Mouse (Mus musculus) G1E (cell line): ENCODE data around the gene Gpc4.

Source experiments
- CTCF ChIP-seq: IDR thresholded peaks from 2 replicates; pipeline ENCODE4 v1.5.1; 2012; ENCODE audit warnings: low read depth, low read length, inconsistent platforms, mixed read lengths
- GATA1 ChIP-seq: IDR thresholded peaks from 2 replicates; pipeline ENCODE4 v1.6.1; 2012; ENCODE audit warnings: borderline replicate concordance, low read length, inconsistent platforms, mixed read lengths
- POLR2AphosphoS5 ChIP-seq: IDR thresholded peaks from 2 replicates; pipeline ENCODE4 v1.6.1; 2012; ENCODE audit warnings: low read depth, low read length, inconsistent platforms; ENCODE audit not compliant: insufficient replicate concordance

DNA sequence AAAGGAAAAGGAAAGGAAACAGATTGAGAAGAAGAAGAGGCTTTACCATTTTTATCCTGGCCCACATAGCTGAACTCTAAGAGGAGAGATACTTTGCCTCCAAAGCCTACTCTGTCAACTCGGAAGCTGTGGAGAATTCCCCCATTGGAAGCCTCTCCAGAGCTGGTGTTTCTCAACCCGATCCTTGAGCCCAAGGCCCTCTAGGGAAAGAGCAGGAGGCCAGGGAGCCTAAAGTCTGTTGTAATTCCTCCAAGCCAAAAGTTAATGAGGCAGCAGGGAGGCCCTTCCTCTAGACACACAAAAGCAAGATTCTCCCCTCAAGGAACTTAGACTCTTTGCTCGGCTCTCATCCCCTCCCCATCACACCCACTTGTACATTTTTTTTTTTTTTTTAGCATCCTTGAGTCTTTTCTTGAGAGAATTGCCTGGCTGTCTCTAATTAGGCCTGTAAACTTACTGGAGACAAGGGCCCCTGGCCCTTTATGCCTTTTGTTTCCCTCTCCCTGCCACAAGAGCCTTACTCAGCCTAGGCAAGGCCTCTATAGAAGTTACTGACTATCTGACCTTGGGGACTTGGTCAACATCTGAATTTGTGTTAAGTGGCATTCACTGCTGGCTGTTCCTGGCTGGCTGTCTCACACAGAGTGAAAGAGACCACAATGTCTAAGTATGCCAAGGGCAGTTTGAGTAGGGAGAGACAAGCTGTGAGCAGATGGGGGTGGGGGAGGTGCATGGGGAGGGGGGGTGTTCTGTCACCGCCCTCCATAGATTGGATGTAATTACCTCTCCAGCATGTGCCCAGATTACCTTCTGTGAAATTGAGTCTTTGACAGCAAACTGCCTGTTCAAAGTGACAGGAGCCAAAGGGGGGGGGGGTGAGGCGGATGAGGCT, 18.7 kb upstream of the Gpc4 start:
- TF ChIP-seq CTCF: no peak
- TF ChIP-seq POLR2AphosphoS5: no peak
- no peak for TF ChIP-seq GATA1
